Mouse (Mus musculus): ENCODE results near the gene Eno2.
"Not testable (repeated sequence)": the region's sequence is repeated elsewhere in the genome, so short reads cannot be mapped to it uniquely, and the experiment has no call there.

Eno2 gene

DNA sequence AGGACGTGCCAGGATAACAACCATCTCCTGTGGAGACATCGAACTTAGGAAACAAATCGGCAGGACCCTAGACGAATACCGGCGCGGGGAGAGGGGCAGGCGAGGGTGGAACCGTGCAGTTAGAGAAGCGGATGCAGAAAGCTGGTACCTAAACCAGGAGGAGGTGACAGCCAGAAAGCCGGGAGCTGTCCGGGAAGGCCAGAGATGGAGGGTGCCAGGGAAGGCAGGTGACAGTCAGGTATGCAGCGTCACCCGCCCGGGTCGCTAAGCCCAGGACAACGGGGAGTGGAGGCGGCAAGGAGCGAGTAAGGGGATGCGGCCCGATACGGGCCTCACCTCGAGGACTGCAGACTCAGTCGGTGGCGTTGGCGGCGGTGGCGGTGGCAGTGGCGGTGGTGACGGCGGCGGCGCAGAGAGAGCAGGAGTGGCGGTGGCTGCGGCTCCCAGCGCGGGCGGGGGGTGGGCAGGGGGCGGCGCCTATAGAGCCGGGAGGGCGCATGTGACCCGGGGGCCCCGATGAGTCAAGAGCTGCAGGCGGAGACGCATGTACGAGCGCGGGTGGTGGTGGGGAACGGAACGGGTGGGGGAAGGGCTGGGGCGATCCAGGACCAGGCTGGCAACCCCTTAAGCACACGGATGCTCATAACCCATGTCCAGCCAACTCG lies at the start of gene Eno2:
Gene Eno2, minus strand, starts transcription at position 573 of the 665 bp plus-strand sequence.
- DNase-seq: no peak

DNA sequence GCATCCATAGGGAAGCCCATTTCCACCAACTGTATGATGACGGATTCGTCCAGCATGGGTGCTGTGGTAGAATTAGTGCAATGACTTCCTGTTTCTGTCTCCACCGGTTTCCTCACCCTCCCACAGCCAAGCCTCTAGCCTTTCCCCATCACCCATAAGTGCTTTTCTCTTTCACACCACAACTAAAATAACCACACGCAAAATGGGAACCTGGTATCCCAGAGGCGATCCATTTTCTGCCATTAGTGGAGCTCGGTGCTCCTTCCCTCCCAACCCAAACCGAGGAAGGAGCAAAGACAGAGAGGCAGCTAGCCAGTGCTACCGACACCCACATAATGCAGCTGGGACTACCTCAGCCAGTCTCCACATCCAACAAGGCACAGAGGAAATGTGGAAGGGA lies 48.5 kb upstream of the Eno2 start:
- no peak for DNase-seq

DNA sequence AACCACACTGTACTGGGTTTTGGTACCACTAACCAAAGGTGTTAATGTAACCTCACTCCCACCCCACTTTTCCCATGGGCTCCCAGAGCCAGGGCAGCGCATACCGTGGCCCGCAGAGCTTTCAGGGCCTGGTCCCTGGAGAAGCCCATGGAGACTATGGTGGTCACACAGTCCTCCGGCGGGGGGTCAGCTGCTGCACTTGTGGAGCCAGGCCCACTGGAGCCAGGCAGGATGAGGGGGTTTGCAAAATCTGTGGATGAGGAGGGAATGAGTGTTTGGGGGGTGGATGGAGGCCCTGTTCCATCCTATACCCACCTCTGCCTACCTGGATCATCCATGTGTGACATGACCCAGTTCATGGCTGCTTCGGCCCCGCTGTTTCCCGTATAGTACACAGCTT lies 48.1 kb upstream of the Eno2 start:
- DNase-seq: no peak

DNA sequence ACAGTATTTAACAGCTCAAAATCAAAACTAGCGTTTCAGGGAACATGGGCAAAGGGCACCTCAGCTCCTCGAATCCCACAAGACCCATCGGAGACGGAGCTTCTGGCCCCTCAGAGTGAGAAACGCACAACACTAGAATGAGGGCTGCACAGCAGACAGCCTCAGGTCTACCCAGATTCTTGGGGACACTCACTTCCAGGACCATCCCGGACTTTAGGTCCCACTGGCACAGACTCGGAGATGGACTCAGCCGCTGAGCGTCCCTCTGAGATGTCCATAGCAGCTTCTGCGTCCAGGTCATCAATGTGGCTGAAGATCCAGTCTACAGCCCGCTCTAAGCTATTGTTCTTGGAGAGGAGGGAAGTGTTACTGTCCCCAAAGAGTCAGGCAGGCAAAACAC lies 47.7 kb upstream of the Eno2 start:
- no peak for DNase-seq

DNA sequence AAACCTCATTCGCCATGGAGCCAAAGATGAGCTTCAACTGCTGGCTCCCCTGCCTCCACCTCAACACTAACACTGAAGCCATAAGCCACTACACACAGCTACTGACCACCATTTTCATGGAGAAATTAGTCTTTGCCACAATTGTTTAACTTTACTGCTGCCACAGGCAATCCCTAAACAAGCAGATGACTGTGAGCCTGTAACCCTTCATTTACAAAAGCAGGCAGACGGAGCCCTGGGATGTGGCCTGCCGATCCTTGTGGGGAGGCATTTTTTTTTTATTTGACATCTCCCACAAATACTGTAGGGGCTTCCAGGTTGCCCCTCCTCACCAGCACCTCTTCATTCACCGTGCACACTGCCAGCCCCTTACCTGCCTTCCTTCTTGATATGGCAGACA lies 47.1 kb upstream of the Eno2 start:
- no peak for DNase-seq

DNA sequence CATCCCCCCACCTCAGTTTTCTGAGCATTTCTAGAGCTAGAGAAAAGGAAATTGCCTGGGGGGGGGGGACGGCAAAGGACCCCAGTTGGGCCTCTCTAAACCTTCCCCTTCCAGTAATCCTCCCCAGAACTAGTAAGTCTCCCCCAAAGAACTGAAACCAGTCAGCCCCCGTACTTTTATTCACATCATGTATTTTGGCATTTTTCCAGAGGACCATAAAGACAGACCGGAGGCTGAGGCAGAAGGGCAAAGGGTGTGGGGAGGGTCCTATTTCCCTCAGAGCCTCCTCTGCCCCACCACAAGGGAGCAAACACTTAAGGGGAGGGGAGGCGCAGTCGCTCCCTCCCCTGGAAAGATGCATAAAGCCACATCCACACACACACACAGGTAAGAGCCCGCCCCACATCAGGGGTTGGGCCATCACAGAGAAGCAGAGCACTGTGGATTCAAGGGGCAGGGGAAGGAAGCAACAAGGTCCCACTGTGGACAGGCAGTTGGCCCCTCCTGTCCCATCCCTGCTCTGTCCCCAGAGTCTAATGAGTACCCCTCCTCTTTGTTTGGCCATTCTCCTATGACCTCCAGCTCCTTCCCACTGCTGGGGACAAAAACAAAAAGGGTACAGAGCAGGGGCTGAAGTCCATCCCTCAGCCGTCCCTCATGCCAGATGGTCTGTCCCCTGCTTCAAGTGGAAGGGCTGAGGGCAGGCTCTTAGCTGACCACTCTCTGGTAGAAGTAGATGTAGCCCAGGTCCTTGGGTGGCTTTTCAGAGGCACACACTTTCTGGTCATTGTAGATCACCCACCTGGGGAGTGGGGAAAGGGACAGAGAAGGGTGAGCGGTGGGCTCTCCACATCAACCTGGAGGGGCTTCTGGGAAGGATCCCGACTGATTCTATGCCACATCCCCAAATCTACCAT lies 45.6 kb upstream of the Eno2 start:
- DNase-seq: no peak

DNA sequence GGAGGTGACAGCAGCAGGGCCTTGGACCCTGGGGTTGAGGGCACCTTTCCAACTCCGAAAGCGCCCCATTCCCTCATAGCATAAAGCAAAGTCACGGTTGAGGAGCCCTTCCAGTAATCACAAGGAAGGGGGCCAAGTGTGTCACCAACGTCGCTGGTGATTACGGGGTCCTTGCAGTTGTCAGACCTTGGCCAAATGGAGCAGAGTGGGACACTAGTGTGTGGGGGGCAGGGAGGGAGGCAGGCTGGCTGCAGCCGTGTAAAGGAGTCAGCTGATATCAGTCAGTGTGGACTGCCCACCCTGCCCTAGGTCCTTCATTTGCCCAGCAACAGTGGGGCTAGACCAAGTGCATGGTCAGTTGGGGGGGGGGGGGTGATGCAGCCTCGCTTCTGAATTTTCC lies 45.0 kb upstream of the Eno2 start:
- DNase-seq: no peak

DNA sequence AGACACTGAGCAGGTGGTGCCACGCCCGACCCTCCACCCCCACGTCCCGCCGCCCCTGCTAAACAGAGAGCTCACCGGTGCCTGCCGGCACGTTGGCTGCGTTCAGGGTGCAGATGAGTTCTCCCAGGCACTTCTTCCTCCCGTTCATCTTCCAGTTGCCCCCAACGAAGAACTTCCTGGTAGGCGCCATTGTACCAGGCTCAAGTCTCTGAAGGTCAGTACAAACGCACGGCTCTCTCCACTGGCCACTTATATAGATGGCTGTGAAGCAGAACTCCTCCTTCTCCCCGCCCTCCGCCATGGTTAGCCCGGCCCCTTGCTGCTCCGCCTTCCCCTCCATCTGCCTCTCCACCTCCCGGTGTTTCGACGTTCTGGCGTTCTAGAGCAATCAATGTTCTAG lies 44.5 kb upstream of the Eno2 start, which contains the start of gene Tpi1:
Gene Tpi1, minus strand, starts transcription at position 364 of the 400 bp plus-strand sequence.
- peak; percentile 92 to 93 for DNase-seq

DNA sequence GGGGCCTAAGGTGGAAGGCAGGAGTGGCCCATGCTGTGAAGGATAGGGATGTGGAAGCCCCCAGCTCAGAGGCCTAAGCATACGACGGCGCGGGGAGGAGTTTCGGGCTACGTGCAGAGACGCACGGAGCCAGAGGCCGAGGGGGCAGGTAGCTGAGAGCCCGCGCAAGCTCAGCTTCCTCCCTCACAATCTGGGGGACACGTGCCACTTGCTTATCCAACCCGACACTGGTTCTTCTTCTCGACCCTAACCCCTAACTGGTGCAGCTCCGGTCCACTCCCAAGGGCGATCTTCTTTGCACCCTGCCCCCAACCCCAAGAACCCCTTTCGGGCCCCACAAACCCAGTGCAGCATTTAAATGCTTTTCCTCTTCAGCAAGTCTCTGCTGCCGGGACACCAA lies 44.0 kb upstream of the Eno2 start:
- DNase-seq: peak; percentile 60 to 63

DNA sequence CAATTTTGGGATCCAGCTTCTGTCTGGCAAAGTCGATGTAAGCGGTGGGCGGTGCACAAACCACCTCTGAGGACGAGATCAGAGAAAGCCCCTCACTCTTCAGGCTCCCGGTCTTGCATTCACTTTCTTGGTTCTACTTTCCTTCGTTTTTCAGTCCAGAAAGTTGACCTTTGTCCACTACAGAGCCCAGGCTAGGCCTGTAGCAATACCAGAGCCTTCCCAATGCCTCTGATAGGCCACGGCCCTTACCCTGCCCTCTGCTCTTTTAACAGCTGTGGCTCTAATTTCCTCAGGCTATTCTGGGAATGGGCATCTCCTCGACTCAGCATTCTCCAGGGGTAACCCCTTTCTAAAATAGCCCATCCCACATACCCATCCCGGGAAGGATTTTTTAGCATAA lies 43.4 kb upstream of the Eno2 start:
- DNase-seq: peak in 1 of 2 experiments; percentile 41

DNA sequence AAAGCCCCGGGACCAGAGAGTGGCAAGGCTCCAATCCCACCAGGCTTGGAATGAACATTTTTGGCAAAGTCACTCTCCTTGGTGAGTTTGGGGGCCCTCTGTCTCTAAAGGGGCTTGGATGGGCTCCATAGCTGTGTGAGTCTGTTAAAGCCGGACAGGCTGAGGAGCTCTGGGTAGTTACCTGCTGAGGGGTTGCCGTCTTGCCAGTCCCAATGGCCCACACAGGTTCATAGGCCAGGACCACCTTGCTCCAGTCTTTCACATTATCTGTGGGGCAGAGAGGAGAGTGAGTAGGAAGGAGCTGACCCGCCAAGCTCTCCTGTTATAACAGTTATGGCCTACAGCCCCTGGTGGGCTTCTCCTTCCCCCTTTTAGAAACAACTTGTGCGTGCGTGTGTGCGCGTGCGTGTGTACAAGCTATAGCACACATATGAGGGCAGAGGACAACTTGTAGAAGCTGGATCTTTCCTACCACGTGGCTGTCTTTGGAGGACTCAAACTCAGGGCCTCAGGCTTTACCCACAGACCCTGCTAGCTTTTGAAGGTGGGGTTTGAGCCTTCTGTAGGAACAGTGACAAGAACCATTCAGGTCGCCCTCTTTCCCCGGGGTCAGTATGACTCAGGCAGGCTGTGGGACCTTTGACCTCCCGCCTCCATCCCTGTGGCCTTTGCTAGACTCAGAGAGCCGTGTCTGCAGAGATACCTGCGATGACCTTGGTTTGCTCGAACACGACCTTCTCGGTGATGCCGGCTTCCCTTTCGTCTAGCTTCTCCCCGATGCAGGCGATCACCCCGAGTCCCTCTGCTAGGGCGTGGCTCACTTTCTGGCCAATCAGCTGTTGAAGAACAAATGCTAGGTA lies 42.5 kb upstream of the Eno2 start:
- peak in 1 of 2 experiments; percentile 40 for DNase-seq

DNA sequence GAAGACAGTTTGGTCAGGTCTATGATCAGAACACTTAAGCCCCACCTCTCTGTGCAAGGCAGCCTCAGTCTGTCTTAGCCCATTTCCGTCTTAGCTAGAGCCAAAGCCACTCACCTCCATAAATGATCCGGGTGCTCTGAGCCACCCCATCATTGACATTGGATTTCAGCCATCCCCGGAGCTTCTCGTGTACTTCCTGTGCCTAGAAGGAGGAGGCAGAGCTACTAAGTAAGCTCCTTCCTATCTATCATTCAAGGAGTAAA lies 41.9 kb upstream of the Eno2 start:
- DNase-seq: no peak

DNA sequence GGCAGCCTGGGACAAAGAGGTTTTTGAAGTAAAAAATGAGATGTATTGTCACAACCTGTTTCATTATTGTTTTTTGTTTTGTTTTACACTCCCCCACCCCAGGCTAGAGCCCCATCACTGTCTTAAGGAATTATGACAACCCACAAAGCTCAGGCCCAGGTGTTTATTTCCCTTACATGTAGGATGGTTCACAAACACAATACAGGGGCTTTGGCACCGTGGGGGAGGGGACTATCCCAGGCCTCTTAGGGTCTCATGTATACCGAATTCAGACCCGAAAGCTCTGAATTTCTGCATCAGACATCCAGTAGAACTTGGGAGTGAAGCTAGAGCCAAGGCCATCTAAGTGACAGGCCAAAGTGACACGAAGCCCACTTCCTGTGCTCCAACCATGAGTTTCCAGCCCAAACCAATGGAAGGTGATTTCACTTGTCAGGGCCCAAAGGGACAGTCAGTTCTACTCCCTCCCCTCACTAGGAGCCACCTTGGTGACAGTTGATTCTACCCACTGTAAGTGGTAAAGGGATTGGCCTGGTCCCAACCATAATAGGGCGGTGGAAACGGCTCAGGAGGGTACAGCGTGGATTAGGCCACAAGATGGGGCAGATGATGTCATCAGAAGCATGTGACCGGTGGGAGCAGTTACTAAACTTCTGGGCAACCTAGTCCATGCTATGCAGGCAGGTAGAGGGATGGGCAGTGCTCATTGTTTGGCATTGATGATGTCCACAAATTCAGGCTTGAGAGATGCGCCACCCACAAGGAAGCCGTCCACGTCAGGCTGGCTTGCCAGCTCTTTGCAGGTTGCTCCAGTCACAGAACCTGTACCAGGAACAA lies 41.3 kb upstream of the Eno2 start:
- not testable (repeated sequence) for DNase-seq

DNA sequence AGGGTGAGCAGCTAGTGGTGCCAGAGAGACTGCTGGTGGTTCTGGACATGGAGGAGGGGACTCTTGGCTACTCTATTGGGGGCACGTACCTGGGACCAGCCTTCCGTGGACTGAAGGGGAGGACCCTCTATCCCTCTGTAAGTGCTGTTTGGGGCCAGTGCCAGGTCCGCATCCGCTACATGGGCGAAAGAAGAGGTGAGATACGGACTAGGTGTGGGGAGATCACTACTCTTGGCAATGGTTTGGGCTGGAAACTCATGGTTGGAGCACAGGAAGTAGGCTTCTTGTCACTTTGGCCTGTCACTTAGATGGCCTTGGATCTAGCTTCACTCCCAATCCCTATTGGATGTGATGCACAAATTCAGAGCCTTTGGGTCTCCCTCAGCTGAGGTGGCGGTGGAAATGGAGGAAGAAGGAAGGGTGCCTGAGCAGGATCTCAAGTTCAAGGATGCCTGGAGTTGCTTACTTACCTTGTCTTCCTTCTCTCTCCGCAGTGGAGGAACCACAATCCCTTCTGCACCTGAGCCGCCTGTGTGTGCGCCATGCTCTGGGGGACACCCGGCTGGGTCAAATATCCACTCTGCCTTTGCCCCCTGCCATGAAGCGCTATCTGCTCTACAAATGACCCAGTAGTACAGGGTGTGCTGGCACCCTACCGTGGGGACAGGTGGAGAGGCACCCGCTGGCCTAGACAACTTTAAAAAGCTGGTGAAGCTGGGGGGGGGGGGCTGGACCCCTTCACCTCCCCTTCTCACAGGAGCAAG lies 40.5 kb upstream of the Eno2 start:
- DNase-seq: no peak

DNA sequence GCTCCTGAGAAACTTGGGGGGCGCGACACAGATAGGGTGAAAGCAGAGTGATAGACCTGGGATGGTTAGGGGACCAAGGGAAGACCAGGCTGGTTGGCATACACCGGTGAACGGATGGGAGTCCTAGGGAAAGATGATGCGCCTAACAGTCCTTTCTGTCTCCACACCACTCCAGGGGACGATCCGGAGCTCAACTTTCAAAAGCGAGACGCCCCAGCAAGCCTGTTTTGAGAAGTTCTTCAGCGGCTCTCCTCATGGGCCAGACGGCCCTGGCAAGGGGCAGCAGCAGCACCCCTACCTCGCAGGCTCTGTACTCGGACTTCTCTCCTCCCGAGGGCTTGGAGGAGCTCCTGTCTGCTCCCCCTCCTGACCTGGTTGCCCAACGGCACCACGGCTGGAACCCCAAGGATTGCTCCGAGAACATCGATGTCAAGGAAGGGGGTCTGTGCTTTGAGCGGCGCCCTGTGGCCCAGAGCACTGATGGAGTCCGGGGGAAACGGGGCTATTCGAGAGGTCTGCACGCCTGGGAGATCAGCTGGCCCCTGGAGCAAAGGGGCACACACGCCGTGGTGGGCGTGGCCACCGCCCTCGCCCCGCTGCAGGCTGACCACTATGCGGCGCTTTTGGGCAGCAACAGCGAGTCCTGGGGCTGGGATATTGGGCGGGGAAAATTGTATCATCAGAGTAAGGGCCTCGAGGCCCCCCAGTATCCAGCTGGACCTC lies 39.7 kb upstream of the Eno2 start:
- DNase-seq: peak; percentile 83 to 89

DNA sequence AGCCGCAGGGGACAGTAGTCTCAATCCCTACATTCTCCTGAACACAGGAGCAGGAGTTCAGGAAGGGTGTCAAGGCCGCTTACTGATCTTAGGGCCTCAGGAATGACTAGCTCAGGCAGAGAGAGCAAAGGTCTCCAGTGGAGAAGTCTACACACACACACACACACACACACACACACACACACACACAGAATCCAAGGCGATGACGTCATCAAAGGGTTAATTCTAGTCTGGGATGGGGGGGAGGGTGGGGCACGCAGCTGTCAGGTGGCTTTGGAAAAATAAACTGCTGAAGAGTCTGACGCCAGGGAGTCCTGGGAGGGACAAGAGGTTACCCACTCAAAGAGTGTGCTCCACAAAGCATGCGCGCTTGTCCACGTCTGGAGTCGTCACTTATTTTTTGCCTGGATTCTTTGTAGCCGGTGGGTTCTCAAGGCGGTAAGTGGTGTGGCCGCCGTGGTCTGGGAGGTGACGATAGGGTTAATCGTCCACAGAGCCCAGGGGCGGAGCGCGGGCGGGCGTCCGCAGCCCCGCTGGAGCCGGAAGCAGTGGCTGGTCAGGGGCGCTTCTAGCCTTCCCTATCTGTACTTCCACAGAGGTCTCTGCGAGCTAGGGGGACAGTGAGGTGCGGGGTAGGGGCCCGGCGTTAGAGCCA lies 39.0 kb upstream of the Eno2 start, which contains the start of gene Spsb2:
Gene Spsb2, plus strand, starts transcription at position 304 of the 655 bp plus-strand sequence.
- peak; percentile 81 to 87 for DNase-seq

DNA sequence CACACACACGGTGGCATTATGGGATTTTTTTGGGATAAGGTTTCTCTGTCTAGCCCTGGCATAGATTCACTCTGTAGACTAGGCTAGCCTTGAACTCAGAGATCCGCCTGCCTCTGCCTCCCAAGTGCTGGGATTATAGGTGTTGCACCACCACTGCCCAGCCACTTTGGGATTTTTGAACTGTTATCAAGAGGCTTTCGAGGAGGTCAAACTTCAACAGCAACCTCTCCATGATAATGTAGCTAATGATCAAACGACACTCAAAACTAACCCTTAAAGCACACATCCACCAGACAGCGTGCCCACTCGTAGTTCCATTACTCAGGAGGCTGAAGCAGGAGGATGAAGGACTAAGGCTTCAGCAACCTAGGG lies 38.5 kb upstream of the Eno2 start:
- DNase-seq: no peak

DNA sequence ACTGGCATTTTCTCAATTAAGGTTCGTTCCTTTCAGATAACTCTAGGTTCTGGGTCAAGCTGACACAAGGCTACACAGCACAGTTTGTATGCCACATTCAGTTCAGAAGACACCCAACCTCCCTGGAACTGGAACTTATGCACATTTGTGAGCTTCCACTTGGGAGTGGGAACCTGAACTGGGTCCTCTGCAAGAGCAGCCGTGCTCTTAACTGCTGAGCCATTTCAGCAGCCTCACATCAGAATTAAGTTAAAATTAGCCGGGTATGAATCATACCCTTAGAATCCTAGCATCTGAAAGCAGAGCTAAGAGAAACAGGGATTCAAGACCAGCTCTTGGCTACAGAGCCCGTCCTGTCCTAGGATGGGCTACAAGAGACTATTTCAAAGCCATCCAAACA lies 37.9 kb upstream of the Eno2 start:
- DNase-seq: no peak

DNA sequence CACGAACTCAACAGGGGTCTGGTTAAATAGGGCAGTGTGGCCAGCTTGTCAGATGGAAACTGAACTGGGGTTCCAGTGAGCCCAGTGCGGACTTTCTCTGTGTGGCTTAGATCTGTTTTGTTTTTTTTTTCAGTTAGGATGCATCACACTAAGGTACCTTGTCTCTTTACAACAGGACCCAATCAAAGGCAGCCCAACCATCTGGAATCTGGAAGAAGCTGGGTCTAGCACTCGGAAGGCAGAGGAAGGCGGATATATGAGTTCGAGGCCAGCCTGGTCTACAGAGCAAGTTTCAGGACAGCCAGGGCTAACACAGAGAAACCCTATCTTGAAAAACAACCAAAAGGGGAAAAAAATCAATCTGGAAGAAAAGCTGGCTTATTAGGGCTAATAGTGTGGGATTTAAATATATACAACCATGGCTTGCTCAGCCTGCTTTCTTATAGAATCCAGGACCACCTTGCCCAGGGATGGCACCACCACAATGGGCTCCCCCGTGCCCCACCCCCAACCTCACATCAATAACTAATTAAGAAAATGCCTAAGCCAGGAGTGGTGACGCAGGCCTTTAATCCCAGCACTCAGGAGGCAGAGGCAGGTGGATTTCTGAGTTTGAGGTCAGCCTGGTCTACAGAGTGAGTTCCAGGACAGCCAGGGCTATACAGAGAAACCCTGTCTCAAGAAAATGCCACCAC lies 37.1 kb upstream of the Eno2 start:
- DNase-seq: no peak

Data from kidney, adult 8-10 months (tissue).